Mouse (Mus musculus): ENCODE measurements around the gene Sms.

The Sms gene

GRCm38 (mm10) chrX:157491944-157492726 lies at the start of gene Sms:
Gene Sms, minus strand, starts transcription at chrX:157492287.
- peak; percentile 72 for DNase-seq (ENCODE audit: low spot score)

GRCm38 (mm10) chrX:157506400-157506799 lies 14.3 kb upstream of the Sms start:
- no peak for DNase-seq (ENCODE audit: low spot score)

GRCm38 (mm10) chrX:157504506-157504905 lies 12.4 kb upstream of the Sms start:
- no peak for DNase-seq (ENCODE audit: low spot score)

- DNase-seq (ENCODE audit: low spot score), result no peak
Measured at GRCm38 (mm10) chrX:157501871-157502270, 9.8 kb upstream of the Sms start.

GRCm38 (mm10) chrX:157500004-157500403 lies 7.9 kb upstream of the Sms start:
- no peak for DNase-seq (ENCODE audit: low spot score)

- no peak for DNase-seq (ENCODE audit: low spot score)
Measured at GRCm38 (mm10) chrX:157493159-157493558, 1.1 kb upstream of the Sms start.

GRCm38 (mm10) chrX:157491145-157491935 lies 747 bp downstream of the Sms start:
- peak; percentile 2 for DNase-seq (ENCODE audit: low spot score)

GRCm38 (mm10) chrX:157490769-157491144 lies 1.3 kb downstream of the Sms start:
- DNase-seq (ENCODE audit: low spot score), result no peak

GRCm38 (mm10) chrX:157489871-157490721 lies 2.0 kb downstream of the Sms start:
- DNase-seq (ENCODE audit: low spot score), result no peak

GRCm38 (mm10) chrX:157488831-157489230 lies 3.3 kb downstream of the Sms start:
- no peak for DNase-seq (ENCODE audit: low spot score)

- no peak for DNase-seq (ENCODE audit: low spot score)
Measured at GRCm38 (mm10) chrX:157486765-157487164, 5.3 kb downstream of the Sms start.

- no peak for DNase-seq (ENCODE audit: low spot score)
Measured at GRCm38 (mm10) chrX:157482842-157483241, 9.2 kb downstream of the Sms start.

- no peak for DNase-seq (ENCODE audit: low spot score)
Measured at GRCm38 (mm10) chrX:157481860-157482259, 10.2 kb downstream of the Sms start.

- DNase-seq (ENCODE audit: low spot score), result no peak
Measured at GRCm38 (mm10) chrX:157477328-157477727, 14.8 kb downstream of the Sms start.

GRCm38 (mm10) chrX:157476153-157476810 lies 15.8 kb downstream of the Sms start:
- DNase-seq (ENCODE audit: low spot score), result no peak

- DNase-seq (ENCODE audit: low spot score), result no peak
Measured at GRCm38 (mm10) chrX:157471711-157472660, 20.1 kb downstream of the Sms start.

- DNase-seq (ENCODE audit: low spot score), result no peak
Measured at GRCm38 (mm10) chrX:157468795-157469194, 23.3 kb downstream of the Sms start.

GRCm38 (mm10) chrX:157468055-157468454 lies 24.0 kb downstream of the Sms start:
- no peak for DNase-seq (ENCODE audit: low spot score)

GRCm38 (mm10) chrX:157465949-157466348 lies 26.1 kb downstream of the Sms start:
- no peak for DNase-seq (ENCODE audit: low spot score)

GRCm38 (mm10) chrX:157462716-157463115 lies 29.4 kb downstream of the Sms start:
- no peak for DNase-seq (ENCODE audit: low spot score)

GRCm38 (mm10) chrX:157454430-157454829 lies 37.7 kb downstream of the Sms start:
- DNase-seq (ENCODE audit: low spot score), result no peak

Data from yolk sac, embryonic 10.5 days (tissue).